Mouse (Mus musculus) bone marrow macrophage, adult 2 months (primary cell): Measurements from ENCODE around the gene Cbfa2t3.

Experiments used
- CTCF ChIP-seq: IDR thresholded peaks from 2 replicates; pipeline ENCODE4 v1.5.1; 2012; ENCODE audit warnings: low read depth, mild to moderate bottlenecking, low read length, moderate library complexity
- POLR2A ChIP-seq: IDR thresholded peaks from 2 replicates; pipeline ENCODE4 v1.6.1; 2012; ENCODE audit warnings: mild to moderate bottlenecking, low read depth, low read length, borderline replicate concordance

DNA sequence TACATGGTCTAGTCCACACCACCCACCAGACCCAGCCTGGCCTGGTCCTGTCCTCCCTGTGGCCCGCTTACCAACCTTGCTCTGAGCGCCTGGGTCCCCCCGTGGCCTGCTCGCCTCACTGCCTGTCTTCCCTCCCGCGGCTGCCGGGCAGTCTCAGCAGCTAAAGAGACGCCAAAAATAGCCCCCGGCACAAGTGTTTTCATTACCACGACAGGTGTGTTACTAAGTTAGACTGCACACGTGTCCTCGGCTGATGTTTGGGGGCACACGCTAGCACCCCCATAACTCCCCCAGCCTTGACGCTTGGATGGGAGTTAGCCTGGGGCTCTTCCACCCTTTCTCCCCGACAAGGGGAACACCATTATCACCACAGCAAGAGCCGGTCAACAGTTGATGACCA, 52.6 kb downstream of the Cbfa2t3 start:
- TF ChIP-seq POLR2A (no peak), CTCF (no peak)
